Mouse (Mus musculus) spleen, adult 2 months (tissue): ENCODE data around the gene Cep131.

Experiments used
- CTCF ChIP-seq: fragments of 200-500 bp; IDR thresholded peaks from 2 replicates; pipeline ENCODE4 v1.5.1; 2011; ENCODE audit warnings: mild to moderate bottlenecking, inconsistent platforms; ENCODE audit not compliant: insufficient read depth, insufficient read length, insufficient replicate concordance; ENCODE audit errors: extremely low read depth
- POLR2A ChIP-seq: fragments of 200-500 bp; IDR thresholded peaks from 2 replicates; pipeline ENCODE4 v1.6.1; 2011; ENCODE audit warnings: low read depth, low read length, inconsistent platforms

GRCm38 (mm10) chr11:120080282-120080681 lies 6.3 kb downstream of the Cep131 start:
- TF ChIP-seq POLR2A (no peak), CTCF (no peak)
